15 mouse cellular contexts compared by ENCODE assay signal in the genomic region with DNA sequence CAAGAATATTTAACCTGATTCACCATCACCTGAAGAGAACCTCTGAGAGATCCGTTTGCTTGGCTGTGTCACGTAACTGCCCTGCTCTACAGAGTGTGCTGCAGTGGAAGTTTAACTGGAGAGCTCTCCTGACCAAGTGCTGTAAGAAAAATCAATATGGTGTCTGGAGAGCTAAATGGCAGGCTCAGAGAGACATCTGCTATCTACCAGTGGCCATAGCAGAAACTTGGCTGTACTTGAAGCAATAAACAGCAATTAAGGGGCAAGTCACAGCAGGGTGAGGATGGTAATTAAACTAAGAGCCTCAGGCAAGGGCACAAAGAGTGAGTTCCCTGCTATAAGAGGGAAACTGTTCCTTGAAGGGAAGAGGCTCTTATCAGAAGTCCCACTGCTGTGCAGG. TPM values are rescaled to one million over a fixed set of nuclear protein-coding genes. Genes with fewer than 3 reads are reported as not detected.
DNase-seq lines count a peak whose midpoint lies in the region; ATAC-seq lines count a peak whose summit lies in the region.
"Had no signal": no experiment of that assay in that cellular context is flagged by ENCODE, and none has a peak within 500 bp of the region (broad histone marks: within the 10 kb centered on the region; RNA-seq: fewer than 3 reads in every experiment).

No protein-coding gene starts in this region.

- H3K36me3 ChIP-seq in hindbrain, embryonic 15.5 days: no peaks in the 10 kb centered on the region
- H3K36me3 ChIP-seq in hindbrain, embryonic 11.5 days (ENCODE audit: control insufficient read depth, insufficient read depth, low read length): no peaks in the 10 kb centered on the region
- no peaks in the 10 kb centered on the region for H3K36me3 ChIP-seq in neural tube, embryonic 14.5 days (ENCODE audit: control insufficient read depth, insufficient read depth, low read length)
- H3K36me3 ChIP-seq: embryonic facial prominence, embryonic 12.5 days had no signal

- no peak overlapping the region for H3K9ac ChIP-seq in hindbrain, embryonic 15.5 days
- no peak overlapping the region for H3K9ac ChIP-seq in hindbrain, embryonic 11.5 days (ENCODE audit: low read depth, low read length)
- no peak overlapping the region for H3K9ac ChIP-seq in neural tube, embryonic 14.5 days (replicated peaks; ENCODE audit: low read depth, low read length)
- H3K9ac ChIP-seq: embryonic facial prominence, embryonic 12.5 days; lung, embryonic 14.5 days had no signal

- H3K4me1 ChIP-seq in hindbrain, embryonic 15.5 days (replicated peaks): no peaks in the 10 kb centered on the region
- no peaks in the 10 kb centered on the region for H3K4me1 ChIP-seq in hindbrain, embryonic 11.5 days (replicated peaks; ENCODE audit: control insufficient read depth, insufficient read depth, low read length)
- H3K4me1 ChIP-seq in neural tube, embryonic 14.5 days (ENCODE audit: control insufficient read depth, insufficient read depth, low read length): no peaks in the 10 kb centered on the region
- H3K4me1 ChIP-seq: embryonic facial prominence, embryonic 12.5 days had no signal

- WGBS in hindbrain, embryonic 15.5 days: 76% methylated on average over 2 of the region's 2 CpGs
- WGBS in hindbrain, embryonic 11.5 days: 93% methylated on average over 2 of the region's 2 CpGs
- 52% methylated on average over 2 of the region's 2 CpGs for WGBS in neural tube, embryonic 14.5 days

- H3K27ac ChIP-seq in hindbrain, embryonic 15.5 days (replicated peaks): no peak overlapping the region
- no peak overlapping the region for H3K27ac ChIP-seq in hindbrain, embryonic 11.5 days (ENCODE audit: low read depth, low read length)
- no peak overlapping the region for H3K27ac ChIP-seq in neural tube, embryonic 14.5 days (ENCODE audit: low read depth, low read length)
- H3K27ac ChIP-seq: embryonic facial prominence, embryonic 12.5 days; heart, adult 2 months had no signal

- peak; percentile 15 for DNase-seq in cerebellum, adult 9-10 months
- DNase-seq in cerebellum, postnatal 4 days (ENCODE audit: low spot score in 2 of 2): no peak
- no peak for DNase-seq in hindbrain, embryonic 11.5 days (ENCODE audit: low spot score)
- no peak for DNase-seq in neural tube, embryonic 10.5 days (ENCODE audit: extremely low spot score, low spot score)
- DNase-seq in right cerebral cortex, postnatal 10 days (ENCODE audit: low spot score in 2 of 2): no peak
- DNase-seq: heart, adult 2 months; lung, embryonic 14.5 days; right cerebral cortex, postnatal 25 days; thymus, postnatal 4 days had no signal

- no peaks in the 10 kb centered on the region for H3K9me3 ChIP-seq in hindbrain, embryonic 15.5 days
- no peaks in the 10 kb centered on the region for H3K9me3 ChIP-seq in hindbrain, embryonic 11.5 days (ENCODE audit: control insufficient read depth, low read length)
- H3K9me3 ChIP-seq in neural tube, embryonic 14.5 days (ENCODE audit: control insufficient read depth, low read length): no peaks in the 10 kb centered on the region
- H3K9me3 ChIP-seq: embryonic facial prominence, embryonic 12.5 days had no signal

- peak; percentile 59 for ATAC-seq in hindbrain, embryonic 15.5 days (ENCODE audit: low FRiP score, low read depth)
- ATAC-seq in hindbrain, embryonic 11.5 days (ENCODE audit: low FRiP score): no peak
- ATAC-seq in neural tube, embryonic 14.5 days (ENCODE audit: low read depth): peak; percentile 29; the same call in 1 of the 2 replicates
- ATAC-seq in monocyte, adult 5-6 weeks (replicated peaks; ENCODE audit: insufficient number of reproducible peaks, low FRiP score, low TSS enrichment, poor library complexity, severe bottlenecking): no peak
- ATAC-seq: Patski had no signal

- no peak overlapping the region for H3K4me3 ChIP-seq in hindbrain, embryonic 15.5 days
- no peak overlapping the region for H3K4me3 ChIP-seq in hindbrain, embryonic 11.5 days (ENCODE audit: low read depth, low read length)
- no peak overlapping the region for H3K4me3 ChIP-seq in neural tube, embryonic 14.5 days (ENCODE audit: low read depth, low read length)
- H3K4me3 ChIP-seq: embryonic facial prominence, embryonic 12.5 days; heart, adult 2 months; myocyte had no signal

- no peaks in the 10 kb centered on the region for H3K27me3 ChIP-seq in hindbrain, embryonic 15.5 days
- no peaks in the 10 kb centered on the region for H3K27me3 ChIP-seq in hindbrain, embryonic 11.5 days (ENCODE audit: control insufficient read depth, insufficient read depth, low read length)
- H3K27me3 ChIP-seq in neural tube, embryonic 14.5 days (ENCODE audit: control insufficient read depth, insufficient read depth, low read length): no peaks in the 10 kb centered on the region
- H3K27me3 ChIP-seq: embryonic facial prominence, embryonic 12.5 days; Patski had no signal

- no peak overlapping the region for H3K4me2 ChIP-seq in hindbrain, embryonic 15.5 days
- no peak overlapping the region for H3K4me2 ChIP-seq in hindbrain, embryonic 11.5 days (replicated peaks; ENCODE audit: low read depth, low read length)
- no peak overlapping the region for H3K4me2 ChIP-seq in neural tube, embryonic 14.5 days (ENCODE audit: low read depth, low read length)
- H3K4me2 ChIP-seq: embryonic facial prominence, embryonic 12.5 days; lung, embryonic 14.5 days had no signal

RNA-seq across cellular contexts. Expression of a gene that starts 9.3 kb away (rescaled TPM):
- polyA plus RNA-seq in hindbrain, embryonic 15.5 days (2015; fragmentation: Nextera tagmentation; extraction: Ambion mirVana): 3.7 and 4.1 TPM in 2 replicates
- polyA plus RNA-seq in hindbrain, embryonic 11.5 days (2014; fragmentation: Nextera tagmentation; extraction: Ambion mirVana): 0.66 and 1.2 TPM in 2 replicates
- 0.52 and 5.3 TPM in 2 replicates for polyA plus RNA-seq in neural tube, embryonic 14.5 days (2014; fragmentation: Nextera tagmentation; extraction: Ambion mirVana)
- 7.9 to 13.7 TPM (median 10.3 TPM) in 3 replicates for total RNA-seq in monocyte, adult 5-6 weeks (2017)

Comparison
In these comparisons a context has a peak if more than half of its experiments do, and no peak if none do; other contexts are left out.
1. ATAC-seq: peak in hindbrain, embryonic 15.5 days (single experiment) and neural tube, embryonic 14.5 days (single experiment); none in hindbrain, embryonic 11.5 days (single experiment) and monocyte, adult 5-6 weeks (single experiment).